Mouse (Mus musculus): ENCODE data around the gene Map2k6. TPM values are rescaled to one million over a fixed set of nuclear protein-coding genes. Genes with fewer than 3 reads are reported as not detected.
"Not testable (repeated sequence)": the region's sequence is repeated elsewhere in the genome, so short reads cannot be mapped to it uniquely, and the experiment has no call there.

Map2k6 gene
- 6.7 and 8.1 TPM in 2 replicates for polyA plus RNA-seq (2012; rRNA removed)

DNA sequence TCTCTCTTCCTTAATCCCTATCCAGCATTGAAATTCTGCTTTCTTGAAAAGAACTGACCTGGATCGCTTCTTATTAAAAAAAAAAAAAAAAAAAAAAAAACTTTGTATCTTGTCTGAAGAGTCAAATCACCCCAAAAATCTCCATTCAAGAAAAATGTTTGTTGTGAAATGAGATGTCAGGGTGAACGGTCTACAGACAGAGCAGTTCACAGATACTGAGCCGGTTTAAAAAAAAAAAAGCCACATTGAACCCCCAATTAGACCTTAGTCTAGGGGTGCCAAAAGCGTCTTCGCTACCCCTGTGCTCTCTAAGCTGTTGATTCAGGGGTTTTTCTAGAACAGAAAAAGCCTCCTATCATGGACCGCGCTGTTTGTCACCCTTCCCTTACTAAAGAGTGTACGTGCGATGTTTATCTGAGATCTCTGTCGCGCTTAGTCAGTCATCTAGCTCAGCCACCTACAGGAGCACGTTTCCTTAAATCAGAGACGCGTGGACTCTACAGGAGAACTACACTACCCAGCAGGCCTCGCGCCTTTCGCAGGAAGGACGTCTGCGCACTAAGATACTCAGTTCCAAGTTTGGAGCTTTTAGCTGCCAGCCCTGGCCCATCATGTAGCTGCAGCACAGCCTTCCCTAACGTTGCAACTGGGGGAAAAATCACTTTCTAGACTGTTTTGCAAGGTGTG lies at the start of gene Map2k6:
TSS of gene Map2k6 (plus strand) at position 570 of the 687 bp plus-strand sequence.
- TF ChIP-seq CTCF (IDR thresholded peaks at IDR 0.05; ENCODE audit: borderline replicate concordance, control insufficient read depth, extremely low read depth, insufficient read depth, low read length, poor library complexity) (no peak), POLR2A (IDR thresholded peaks at IDR 0.05; ENCODE audit: control insufficient read depth, extremely low read depth, insufficient read depth, low read length, poor library complexity) (0 out of 2 replicates have a peak, but pooled peaks have one; percentile 28)
- Histone ChIP-seq H3K36me3 (ENCODE audit: control insufficient read depth, insufficient read depth, low read length) (no peaks in the 10 kb centered on the region), H3K27me3 (ENCODE audit: control insufficient read depth, insufficient read depth, low read length) (no peaks in the 10 kb centered on the region), H3K4me3 (ENCODE audit: control insufficient read depth, insufficient read depth, low read length) (peak within 1 kb of the TSS; percentile 69), H3K27ac (ENCODE audit: control insufficient read depth, insufficient read depth, low read length) (peak within 1 kb of the TSS; percentile 32), H3K4me1 (replicated peaks; ENCODE audit: control insufficient read depth, insufficient read depth, low read length) (0 out of 2 replicates have a peak, but pooled peaks cover 2% of the 10 kb centered on the region)
- DNase-seq = peak; percentile 87
- WGBS = 11% methylated on average over 20 of the region's 20 CpGs

- Histone ChIP-seq H3K36me3 (ENCODE audit: control insufficient read depth, insufficient read depth, low read length) (no peaks in the 10 kb centered on the region), H3K27me3 (ENCODE audit: control insufficient read depth, insufficient read depth, low read length) (no peaks in the 10 kb centered on the region), H3K27ac (ENCODE audit: control insufficient read depth, insufficient read depth, low read length) (no peak overlapping the region), H3K4me3 (ENCODE audit: control insufficient read depth, insufficient read depth, low read length) (no peak overlapping the region), H3K4me1 (replicated peaks; ENCODE audit: control insufficient read depth, insufficient read depth, low read length) (no peaks in the 10 kb centered on the region)
- 89% methylated on average over 9 of the region's 9 CpGs for WGBS
- TF ChIP-seq POLR2A (IDR thresholded peaks at IDR 0.05; ENCODE audit: control insufficient read depth, extremely low read depth, insufficient read depth, low read length, poor library complexity) (no peak), CTCF (IDR thresholded peaks at IDR 0.05; ENCODE audit: borderline replicate concordance, control insufficient read depth, extremely low read depth, insufficient read depth, low read length, poor library complexity) (no peak)
- DNase-seq = no peak
Observed at GRCm38 (mm10) chr11:110354261-110354660, 44.7 kb upstream of the Map2k6 start.

GRCm38 (mm10) chr11:110355131-110355530 lies 43.8 kb upstream of the Map2k6 start:
- H3K36me3 ChIP-seq (ENCODE audit: control insufficient read depth, insufficient read depth, low read length); H3K27ac ChIP-seq (ENCODE audit: control insufficient read depth, insufficient read depth, low read length); H3K4me1 ChIP-seq (replicated peaks; ENCODE audit: control insufficient read depth, insufficient read depth, low read length); H3K4me3 ChIP-seq (ENCODE audit: control insufficient read depth, insufficient read depth, low read length); DNase-seq; H3K27me3 ChIP-seq (ENCODE audit: control insufficient read depth, insufficient read depth, low read length): not testable (repeated sequence)
- 91% methylated on average over 9 of the region's 9 CpGs for WGBS

DNA sequence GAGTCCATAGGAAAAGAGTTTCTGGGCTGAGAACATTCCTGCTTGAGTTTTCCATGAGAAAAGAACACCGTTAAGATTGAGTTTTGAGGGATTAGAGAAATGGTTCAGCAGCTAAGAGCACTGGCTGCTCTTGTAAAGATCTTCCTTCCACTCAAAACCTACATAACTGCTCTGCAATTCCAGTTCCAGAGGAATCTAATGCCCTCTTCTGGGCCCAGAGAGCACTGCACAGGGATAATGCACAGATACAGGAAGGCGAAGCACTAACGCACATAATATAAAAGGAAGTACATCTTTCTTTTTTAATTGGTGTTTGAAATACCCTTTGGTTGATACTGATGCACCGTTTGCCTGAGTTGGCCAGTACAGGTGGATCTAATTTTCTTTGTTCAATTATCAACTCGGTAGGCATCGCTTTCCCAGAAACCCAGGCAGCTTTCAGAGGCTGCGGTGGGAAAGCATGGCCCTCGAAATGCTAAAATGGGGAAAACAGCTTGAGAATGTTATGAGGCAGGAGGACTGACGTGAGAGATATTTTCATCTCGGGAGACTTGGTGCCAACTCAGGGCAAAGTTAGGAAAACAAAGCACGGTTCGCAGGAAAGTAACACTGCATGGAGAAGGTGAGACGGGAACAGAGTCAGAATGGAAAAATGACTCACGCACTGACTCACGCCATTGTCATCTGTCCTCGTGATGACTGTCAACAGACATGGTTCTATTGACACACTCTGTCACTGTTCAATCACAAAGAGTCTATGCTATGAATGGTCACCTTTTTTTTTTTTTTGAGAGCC lies 41.0 kb upstream of the Map2k6 start:
- Histone ChIP-seq H3K4me3 (ENCODE audit: control insufficient read depth, insufficient read depth, low read length) (no peak overlapping the region), H3K27me3 (ENCODE audit: control insufficient read depth, insufficient read depth, low read length) (no peaks in the 10 kb centered on the region), H3K4me1 (replicated peaks; ENCODE audit: control insufficient read depth, insufficient read depth, low read length) (no peaks in the 10 kb centered on the region), H3K27ac (ENCODE audit: control insufficient read depth, insufficient read depth, low read length) (no peak overlapping the region), H3K36me3 (ENCODE audit: control insufficient read depth, insufficient read depth, low read length) (no peaks in the 10 kb centered on the region)
- 69% methylated on average over 16 of the region's 16 CpGs for WGBS
- DNase-seq = peak; percentile 29
- TF ChIP-seq POLR2A (IDR thresholded peaks at IDR 0.05; ENCODE audit: control insufficient read depth, extremely low read depth, insufficient read depth, low read length, poor library complexity) (no peak), CTCF (IDR thresholded peaks at IDR 0.05; ENCODE audit: borderline replicate concordance, control insufficient read depth, extremely low read depth, insufficient read depth, low read length, poor library complexity) (no peak)

DNA sequence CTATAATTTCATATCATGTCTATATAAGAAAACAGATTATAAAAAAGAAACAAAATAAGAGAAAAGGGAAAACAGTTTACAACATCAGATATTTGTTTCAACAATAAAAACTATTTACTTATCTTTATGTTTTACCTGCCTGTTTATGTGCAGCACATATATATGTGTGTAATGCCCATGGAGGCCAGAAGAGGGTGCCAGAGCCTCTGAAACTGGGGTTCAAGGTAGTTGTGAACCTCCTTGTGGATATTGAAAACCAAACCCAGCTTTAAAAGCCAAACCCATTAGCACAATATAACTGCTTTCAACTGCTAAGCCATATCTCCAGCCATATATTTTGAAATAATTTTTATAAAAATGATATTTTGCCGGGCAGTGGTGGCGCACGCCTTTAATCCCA lies 33.9 kb upstream of the Map2k6 start:
- Histone ChIP-seq H3K4me3 (ENCODE audit: control insufficient read depth, insufficient read depth, low read length) (no peak overlapping the region), H3K27me3 (ENCODE audit: control insufficient read depth, insufficient read depth, low read length) (no peaks in the 10 kb centered on the region), H3K4me1 (replicated peaks; ENCODE audit: control insufficient read depth, insufficient read depth, low read length) (peaks cover 3% of the 10 kb centered on the region; the same call in 1 of the 2 replicates), H3K27ac (ENCODE audit: control insufficient read depth, insufficient read depth, low read length) (no peak overlapping the region), H3K36me3 (ENCODE audit: control insufficient read depth, insufficient read depth, low read length) (no peaks in the 10 kb centered on the region)
- DNase-seq = peak; percentile 69
- no peak for TF ChIP-seq POLR2A (IDR thresholded peaks at IDR 0.05; ENCODE audit: control insufficient read depth, extremely low read depth, insufficient read depth, low read length, poor library complexity)
- no peak for TF ChIP-seq CTCF (IDR thresholded peaks at IDR 0.05; ENCODE audit: borderline replicate concordance, control insufficient read depth, extremely low read depth, insufficient read depth, low read length, poor library complexity)
- 88% methylated on average over 3 of the region's 3 CpGs for WGBS

DNA sequence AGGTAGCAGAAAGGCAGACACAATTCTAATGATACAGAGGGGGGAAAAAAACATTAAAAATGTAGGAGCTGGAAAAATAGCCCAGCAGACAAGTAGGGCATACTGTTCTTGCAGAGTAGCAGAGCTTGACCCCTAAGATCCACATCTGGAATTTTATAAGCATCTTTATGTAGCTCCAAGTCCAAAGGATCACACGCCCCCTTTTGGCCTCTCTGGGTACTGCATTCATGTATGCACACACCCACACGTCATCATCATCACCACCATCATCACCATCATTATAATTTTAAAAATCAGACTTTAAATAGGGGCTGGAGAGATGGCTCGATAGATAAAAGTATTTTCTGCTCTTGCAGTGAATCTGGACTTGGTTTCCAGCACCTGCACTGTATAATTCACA lies 32.0 kb upstream of the Map2k6 start:
- WGBS = 92% methylated on average over 3 of the region's 3 CpGs
- DNase-seq = no peak
- Histone ChIP-seq H3K4me3 (ENCODE audit: control insufficient read depth, insufficient read depth, low read length) (no peak overlapping the region), H3K27ac (ENCODE audit: control insufficient read depth, insufficient read depth, low read length) (no peak overlapping the region), H3K4me1 (replicated peaks; ENCODE audit: control insufficient read depth, insufficient read depth, low read length) (peaks cover 3% of the 10 kb centered on the region; the same call in 1 of the 2 replicates), H3K27me3 (ENCODE audit: control insufficient read depth, insufficient read depth, low read length) (no peaks in the 10 kb centered on the region), H3K36me3 (ENCODE audit: control insufficient read depth, insufficient read depth, low read length) (no peaks in the 10 kb centered on the region)
- no peak for TF ChIP-seq POLR2A (IDR thresholded peaks at IDR 0.05; ENCODE audit: control insufficient read depth, extremely low read depth, insufficient read depth, low read length, poor library complexity)
- no peak for TF ChIP-seq CTCF (IDR thresholded peaks at IDR 0.05; ENCODE audit: borderline replicate concordance, control insufficient read depth, extremely low read depth, insufficient read depth, low read length, poor library complexity)
